In the genomic region with DNA sequence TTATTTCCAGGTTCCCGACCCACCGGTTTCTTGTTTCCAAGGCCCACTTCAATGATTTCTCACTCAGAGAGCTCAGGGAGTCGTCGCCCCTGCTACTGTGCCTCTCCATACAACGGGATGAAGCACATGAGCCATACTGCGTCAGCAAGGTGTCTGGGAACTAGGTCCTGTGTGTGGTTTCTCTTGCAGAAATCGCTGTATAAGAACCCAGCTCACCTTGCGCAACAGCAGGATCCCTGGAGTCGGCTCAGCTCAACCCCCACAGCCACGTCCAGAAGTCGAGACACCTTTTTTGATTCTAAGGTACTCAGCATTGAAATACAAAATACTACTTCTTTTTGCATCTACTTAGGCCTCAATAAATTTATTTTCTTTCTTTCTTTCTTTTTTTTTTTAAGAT, we compare ENCODE assay signal across 20 mouse cellular contexts. TPM values are rescaled to one million over a fixed set of nuclear protein-coding genes. Genes with fewer than 3 reads are reported as not detected.
"Had no signal": no experiment of that assay in that cellular context is flagged by ENCODE, and none has a peak within 500 bp of the region (broad histone marks: within the 10 kb centered on the region; RNA-seq: fewer than 3 reads in every experiment).

No protein-coding gene starts in this region.

- H3K4me2 ChIP-seq: neural tube, embryonic 13.5 days; neural tube, embryonic 15.5 days; stomach, embryonic 15.5 days had no signal

- H3K27ac ChIP-seq: neural tube, embryonic 13.5 days; neural tube, embryonic 15.5 days; stomach, embryonic 15.5 days; stomach, postnatal 0 days had no signal

- H3K9ac ChIP-seq: neural tube, embryonic 13.5 days; neural tube, embryonic 15.5 days; stomach, embryonic 15.5 days had no signal

- H3K36me3 ChIP-seq: neural tube, embryonic 13.5 days; neural tube, embryonic 15.5 days; stomach, embryonic 15.5 days had no signal

- H3K9me3 ChIP-seq: neural tube, embryonic 13.5 days; neural tube, embryonic 15.5 days; stomach, embryonic 15.5 days had no signal

- DNase-seq: retina, postnatal 1 day; right cerebral cortex, adult 18-20 months; right cerebral cortex, postnatal 14 days; right cerebral cortex, postnatal 25 days; right cerebral cortex, postnatal 4 days; spleen, adult 18-20 months; thymus, adult 18-20 months; thymus, adult 2 months; thymus, postnatal 14 days; thymus, postnatal 25 days; thymus, postnatal 36 days; thymus, postnatal 4 days had no signal

- H3K27me3 ChIP-seq: neural tube, embryonic 13.5 days; neural tube, embryonic 15.5 days; stomach, embryonic 15.5 days had no signal

- H3K4me3 ChIP-seq: neural tube, embryonic 13.5 days; neural tube, embryonic 15.5 days; stomach, embryonic 15.5 days had no signal

RNA-seq across cellular contexts. Expression of a gene that starts 6.0 kb away (rescaled TPM):
- total RNA-seq: neutrophil, adult 5-6 weeks had no signal

RNA-seq across cellular contexts. Expression of a gene that starts 8.3 kb away (rescaled TPM):
- total RNA-seq: neutrophil, adult 5-6 weeks had no signal
- polyA plus RNA-seq: small intestine, adult 2 months; spleen, adult 2 months; stomach, embryonic 16.5 days had no signal
